Mouse (Mus musculus) lung, adult 2 months (tissue): ENCODE data around the gene Inka2.

Experiments used
- CTCF ChIP-seq: fragments of 200-500 bp; IDR thresholded peaks from 2 replicates; pipeline ENCODE4 v1.5.1; 2011; ENCODE audit warnings: mild to moderate bottlenecking, low read length, control low read depth; ENCODE audit not compliant: insufficient read depth
- POLR2A ChIP-seq: fragments of 200-500 bp; IDR thresholded peaks from 2 replicates; pipeline ENCODE4 v1.6.1; 2011; ENCODE audit warnings: low read depth, mild to moderate bottlenecking, control low read depth, low read length, borderline replicate concordance; ENCODE audit errors: extremely low read depth

DNA sequence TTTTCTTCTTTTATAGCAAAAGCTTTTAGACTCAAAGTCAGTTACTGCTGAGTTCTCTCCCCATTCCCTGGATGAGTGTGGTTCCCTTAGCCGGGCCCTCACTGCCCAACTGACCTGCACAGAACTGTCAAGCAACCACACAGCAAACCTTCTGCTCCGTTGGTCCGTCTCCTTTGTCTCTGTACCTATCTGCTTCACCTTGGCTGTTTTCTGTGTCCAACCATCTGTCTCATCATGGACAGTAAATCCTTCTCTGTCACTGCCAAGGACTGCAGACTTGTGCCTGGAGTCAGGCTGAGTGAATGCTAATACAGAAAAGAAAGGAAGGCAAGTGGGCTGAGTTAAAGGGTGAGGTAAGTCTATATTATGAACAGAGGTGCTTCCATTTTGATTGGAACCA lies 34.6 kb upstream of the Inka2 start:
- no peak for TF ChIP-seq CTCF
- TF ChIP-seq POLR2A = no peak
